Mouse (Mus musculus): ENCODE data around the gene Serf2. TPM values are rescaled to one million over a fixed set of nuclear protein-coding genes. Genes with fewer than 3 reads are reported as not detected.
"Not testable (repeated sequence)": the region's sequence is repeated elsewhere in the genome, so short reads cannot be mapped to it uniquely, and the experiment has no call there.

Serf2 gene
- total RNA-seq, 1 experiment from 2014 or later, result 152 TPM

DNA sequence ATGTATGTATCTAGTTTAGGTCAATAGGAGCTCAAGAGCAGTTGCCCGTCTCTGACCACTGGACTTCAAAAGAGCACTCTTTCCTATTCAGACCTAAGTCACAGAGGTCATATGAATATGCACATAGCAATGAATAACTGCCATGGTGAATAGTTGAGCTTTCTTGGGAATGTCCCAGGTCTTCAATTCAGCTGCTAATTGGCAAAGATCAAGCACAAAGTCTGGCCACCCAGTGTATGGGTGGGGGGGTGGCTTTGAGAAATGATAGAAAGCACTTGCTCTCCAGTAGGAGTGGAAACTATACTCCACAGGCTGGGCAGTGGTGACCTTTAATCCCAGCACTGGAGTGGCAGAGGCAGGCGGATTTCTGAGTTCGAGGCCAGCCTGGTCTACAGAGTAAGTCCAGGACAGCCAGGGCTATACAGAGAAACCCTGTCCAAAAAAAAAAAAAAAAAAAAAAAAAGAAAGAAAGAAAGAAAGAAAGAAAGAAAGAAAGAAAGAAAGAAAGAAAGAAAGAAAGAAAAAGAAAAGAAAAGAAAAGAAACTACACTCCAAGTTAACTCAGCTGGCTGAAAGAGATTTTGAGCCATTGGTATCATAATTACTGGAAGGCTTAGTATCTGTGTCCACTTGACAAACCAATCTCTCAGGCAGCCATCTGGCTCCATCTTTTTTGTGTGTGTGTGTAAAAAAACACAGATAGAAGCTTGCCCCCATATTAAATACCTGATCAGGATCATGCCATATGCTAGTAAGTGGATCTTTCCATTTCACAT, 28.7 kb downstream of the Serf2 start:
- ATAC-seq (replicated peaks; ENCODE audit: insufficient number of reproducible peaks, low FRiP score, low TSS enrichment, poor library complexity, severe bottlenecking), result no peak

DNA sequence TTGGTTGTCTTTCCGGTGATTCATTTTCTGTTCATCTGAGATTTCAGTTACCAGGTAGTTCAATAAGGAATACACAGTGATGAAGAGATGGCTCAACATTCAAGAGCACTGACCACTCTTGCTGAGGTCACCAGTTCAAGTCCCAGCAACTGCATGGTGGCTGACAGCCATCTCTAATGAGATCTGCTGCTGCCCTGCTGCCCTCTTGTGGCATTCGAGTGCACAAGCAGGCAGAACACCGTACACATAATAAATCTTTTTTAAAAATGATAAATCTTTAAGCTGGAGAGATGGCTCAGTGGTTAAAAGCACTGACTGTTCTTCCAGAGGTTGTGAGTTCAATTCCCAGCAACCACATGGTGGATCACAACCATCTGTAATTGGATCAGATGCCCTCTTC, 31.5 kb downstream of the Serf2 start:
- ATAC-seq (replicated peaks; ENCODE audit: insufficient number of reproducible peaks, low FRiP score, low TSS enrichment, poor library complexity, severe bottlenecking), result peak; percentile 69

DNA sequence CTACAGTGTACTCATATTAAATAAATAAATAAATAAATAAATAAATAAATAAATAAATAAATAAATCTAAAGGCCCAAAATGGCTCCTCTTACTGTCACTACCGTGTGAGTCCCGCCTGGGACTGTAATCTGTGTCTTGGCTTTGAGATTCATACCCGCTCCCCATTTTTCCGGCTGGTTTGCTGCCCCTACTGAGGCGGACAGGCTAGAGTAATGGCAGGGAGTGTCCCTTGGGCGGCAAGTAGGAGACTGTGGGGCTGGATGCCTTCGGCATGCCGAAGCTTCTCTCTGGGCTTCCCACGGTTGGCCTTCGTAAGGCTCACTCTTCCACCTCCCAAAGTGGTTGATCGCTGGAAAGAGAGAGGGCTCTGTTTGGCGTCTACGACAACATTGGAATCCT, 31.9 kb downstream of the Serf2 start:
- not testable (repeated sequence) for ATAC-seq (replicated peaks; ENCODE audit: insufficient number of reproducible peaks, low FRiP score, low TSS enrichment, poor library complexity, severe bottlenecking)

DNA sequence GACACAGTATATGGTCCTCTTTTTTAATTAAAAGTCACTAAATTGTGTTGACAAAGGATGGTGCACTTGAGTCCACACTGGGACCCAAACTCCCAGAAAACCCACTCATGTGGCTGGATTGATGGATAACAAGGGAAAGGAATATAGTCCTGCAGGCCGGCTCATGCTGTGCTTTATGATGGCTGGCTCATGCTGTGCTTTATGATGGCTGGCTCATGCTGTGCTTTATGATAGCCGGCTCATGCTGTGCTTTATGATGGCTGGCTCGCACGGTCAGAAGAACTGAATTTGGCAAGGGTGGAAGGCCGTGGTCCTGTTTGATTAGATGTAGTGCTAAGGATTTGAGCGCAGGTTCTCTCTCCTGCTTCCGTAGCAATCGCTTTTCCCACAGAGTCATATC, 34.6 kb downstream of the Serf2 start:
- no peak for ATAC-seq (replicated peaks; ENCODE audit: insufficient number of reproducible peaks, low FRiP score, low TSS enrichment, poor library complexity, severe bottlenecking)

DNA sequence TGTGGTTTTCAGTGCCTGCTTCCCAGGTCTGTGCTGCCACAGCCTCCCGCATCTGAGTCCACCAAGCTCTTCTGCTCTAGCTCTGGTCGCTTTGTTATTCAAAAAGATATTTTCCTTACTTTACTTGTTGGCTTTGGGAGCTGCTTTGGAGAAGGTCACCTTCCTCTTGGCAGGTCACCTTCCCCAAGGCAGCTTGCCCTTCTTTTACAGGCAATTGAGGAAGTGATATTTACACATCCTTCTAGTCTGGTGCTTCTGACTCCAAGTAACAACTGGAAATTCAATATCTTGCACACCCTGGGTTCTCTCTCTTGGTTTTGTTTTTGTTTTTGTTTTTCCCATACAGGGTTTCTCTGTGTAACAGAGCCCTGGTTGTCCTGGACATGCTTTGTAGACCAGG, 35.4 kb downstream of the Serf2 start:
- ATAC-seq (replicated peaks; ENCODE audit: insufficient number of reproducible peaks, low FRiP score, low TSS enrichment, poor library complexity, severe bottlenecking), result peak; percentile 52; the same call in 1 of the 2 replicates

DNA sequence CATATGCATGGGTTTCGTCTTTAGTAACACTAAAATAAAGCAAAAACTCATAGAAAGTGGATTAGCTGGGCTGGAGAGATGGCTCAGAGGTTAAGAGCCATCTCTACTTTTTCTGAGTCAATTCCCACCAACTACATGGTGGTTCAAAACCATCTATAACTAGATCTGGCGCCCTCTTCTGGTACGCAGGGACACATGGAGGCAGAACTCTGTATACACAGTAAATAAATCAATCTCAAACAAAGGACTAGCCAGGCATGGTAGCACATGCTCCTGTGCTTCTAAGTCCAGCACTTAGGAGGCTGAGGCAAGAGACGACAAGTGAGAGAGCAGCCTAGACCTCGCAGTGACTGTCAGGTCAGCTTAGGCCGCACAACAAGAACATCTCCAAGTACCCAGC, 52.6 kb downstream of the Serf2 start:
- not testable (repeated sequence) for ATAC-seq (replicated peaks; ENCODE audit: insufficient number of reproducible peaks, low FRiP score, low TSS enrichment, poor library complexity, severe bottlenecking)

DNA sequence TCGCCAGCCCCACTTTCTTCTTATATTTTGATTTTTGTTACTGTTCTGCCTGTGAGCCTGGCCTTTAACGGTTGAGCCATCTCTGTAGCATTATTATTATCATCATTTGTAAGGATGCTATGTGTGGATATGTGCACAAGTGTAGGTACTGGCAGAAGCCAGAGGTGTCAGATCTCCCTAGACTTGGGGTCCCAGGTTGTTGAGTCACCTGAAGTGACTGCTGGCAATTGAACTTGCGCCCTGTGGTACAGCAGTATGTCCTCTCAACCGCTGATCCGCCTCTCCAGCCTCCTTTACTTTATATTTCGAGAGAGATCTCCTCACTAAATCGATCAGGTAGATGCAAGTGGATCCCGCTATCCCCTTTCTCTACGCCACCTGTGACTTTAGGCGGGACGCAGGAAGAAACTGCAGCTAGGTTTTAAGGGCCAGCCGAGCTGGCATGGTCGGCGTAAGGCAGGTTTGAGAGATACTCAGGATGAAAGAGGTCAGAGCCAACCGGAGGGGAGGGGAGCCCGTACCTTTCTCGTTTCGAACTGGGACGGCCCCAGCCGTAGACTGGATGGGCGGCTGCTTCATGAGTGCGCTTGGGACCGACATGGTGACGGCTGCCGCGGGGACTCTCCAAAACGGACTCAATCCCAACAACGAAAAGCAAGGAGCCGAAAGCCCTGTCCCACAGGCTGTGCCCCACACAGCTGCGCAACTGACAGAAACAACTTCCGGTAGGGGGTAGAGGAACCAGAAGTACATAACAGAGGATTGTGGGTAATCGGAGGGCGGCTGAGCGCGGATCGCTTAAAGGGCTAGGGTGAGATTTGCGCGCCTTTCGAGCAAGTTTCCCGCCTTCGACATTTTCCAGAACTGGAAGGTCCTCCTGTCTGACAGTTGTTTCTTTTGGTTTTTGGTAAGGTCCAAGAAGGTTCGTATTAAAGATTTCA, 57.2 kb downstream of the Serf2 start, which contains the start of the genes Mfap1a and Wdr76:
TSS of gene Mfap1a (minus strand) at position 724 of the 941 bp plus-strand sequence.
TSS of gene Wdr76 (plus strand) at position 782 of the 941 bp plus-strand sequence.
- peak; percentile 93 for ATAC-seq (replicated peaks; ENCODE audit: insufficient number of reproducible peaks, low FRiP score, low TSS enrichment, poor library complexity, severe bottlenecking)

DNA sequence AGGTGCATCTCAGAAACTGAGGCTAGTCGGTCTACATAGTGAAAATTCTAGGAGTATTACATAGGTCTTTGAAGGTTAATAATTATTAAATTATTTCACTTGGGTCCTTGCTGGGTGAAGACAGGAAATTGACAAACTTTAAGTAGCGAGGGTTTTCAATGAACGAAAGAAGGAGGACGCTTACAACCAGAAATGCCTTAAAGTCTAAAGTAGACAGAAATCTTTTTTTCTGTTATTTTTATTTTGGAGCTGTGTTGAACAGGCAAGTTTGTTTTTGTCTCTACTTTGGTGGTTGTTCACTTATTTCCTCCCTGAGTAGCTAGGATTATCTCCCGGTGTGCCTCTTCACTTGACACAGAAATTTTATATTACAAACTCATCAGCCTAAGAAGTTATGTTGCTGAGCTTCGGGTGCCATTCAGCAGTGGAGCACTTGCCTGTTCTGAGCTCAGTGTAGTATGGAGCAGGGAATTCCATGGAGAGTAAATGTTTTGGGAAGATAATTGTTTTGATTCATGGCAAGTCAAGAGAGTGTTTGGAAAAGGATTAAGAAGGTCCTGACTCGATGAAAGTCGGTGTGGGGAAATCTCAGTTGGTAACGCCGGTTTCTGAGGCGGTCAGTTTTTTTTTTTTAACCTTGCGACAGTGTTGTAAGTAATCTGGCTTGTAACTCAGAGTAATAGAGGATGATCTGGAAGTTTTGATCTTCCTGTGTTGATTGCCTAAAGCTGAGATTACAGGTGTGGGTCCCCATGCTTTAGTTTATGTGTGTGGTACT, 58.4 kb downstream of the Serf2 start:
- no peak for ATAC-seq (replicated peaks; ENCODE audit: insufficient number of reproducible peaks, low FRiP score, low TSS enrichment, poor library complexity, severe bottlenecking)

Other genes starting within 250 kb of the Serf2 start
- gene Trp53bp1, start 177.8 kb upstream of the Serf2 start, total RNA-seq (2017), result 15.8 to 38.3 TPM (median 16.2 TPM) in 3 replicates
- 0.10 TPM in 1 of 3 replicates, not detected in the others for gene Map1a, start 159.6 kb upstream of the Serf2 start, total RNA-seq (2017)
- 5.3 to 11.2 TPM (median 8.9 TPM) in 3 replicates for gene Ppip5k1, start 93.8 kb upstream of the Serf2 start, total RNA-seq (2017)
- gene Ckmt1, start 91.5 kb upstream of the Serf2 start, total RNA-seq (2017), result not detected in 3 replicates
- not detected in 3 replicates for gene Strc, start 62.0 kb upstream of the Serf2 start, total RNA-seq (2017)
- gene Pdia3, start 35.4 kb upstream of the Serf2 start, total RNA-seq (2017), result 151 to 226 TPM (median 182 TPM) in 3 replicates
- gene Catsper2, start 35.4 kb upstream of the Serf2 start, total RNA-seq (2017), result 2.6 to 2.7 TPM in 2 of 3 replicates, not detected in the other
- 1.8 to 4.3 TPM (median 3.0 TPM) in 3 replicates for gene Ell3, start 4.9 kb upstream of the Serf2 start, total RNA-seq (2017)
- gene Hypk, start 4.1 kb downstream of the Serf2 start, total RNA-seq (2017), result 102 to 176 TPM (median 115 TPM) in 3 replicates
- 6.2 to 6.5 TPM (median 6.3 TPM) in 3 replicates for gene Serinc4, start 7.6 kb downstream of the Serf2 start, total RNA-seq (2017)
- gene Mfap1b, start 24.9 kb downstream of the Serf2 start, total RNA-seq (2017), result 89.4 to 102 TPM (median 99.0 TPM) in 3 replicates
- 80.7 to 102 TPM (median 84.5 TPM) in 3 replicates for gene Mfap1a, start 57.5 kb downstream of the Serf2 start, total RNA-seq (2017)
- gene Wdr76, start 57.5 kb downstream of the Serf2 start, total RNA-seq (2017), result 8.2 to 13.5 TPM (median 10.6 TPM) in 3 replicates

All from monocyte, adult 5-6 weeks (primary cell).